Mouse (Mus musculus): ENCODE measurements around the gene Lrba. TPM values are rescaled to one million over a fixed set of nuclear protein-coding genes. Genes with fewer than 3 reads are reported as not detected.
A peak's percentile ranks its signal among the peaks of the same experiment; 100 is the strongest.

Lrba gene
- total RNA-seq, 4 experiments from 2014 or later = 25.0 to 29.4 (median 25.7) TPM

GRCm38 (mm10) chr3:86500586-86500985 is 276.1 kb downstream of the Lrba start:
- DNase-seq (ENCODE audit: low spot score in 2 of 2) = no peak

DNA sequence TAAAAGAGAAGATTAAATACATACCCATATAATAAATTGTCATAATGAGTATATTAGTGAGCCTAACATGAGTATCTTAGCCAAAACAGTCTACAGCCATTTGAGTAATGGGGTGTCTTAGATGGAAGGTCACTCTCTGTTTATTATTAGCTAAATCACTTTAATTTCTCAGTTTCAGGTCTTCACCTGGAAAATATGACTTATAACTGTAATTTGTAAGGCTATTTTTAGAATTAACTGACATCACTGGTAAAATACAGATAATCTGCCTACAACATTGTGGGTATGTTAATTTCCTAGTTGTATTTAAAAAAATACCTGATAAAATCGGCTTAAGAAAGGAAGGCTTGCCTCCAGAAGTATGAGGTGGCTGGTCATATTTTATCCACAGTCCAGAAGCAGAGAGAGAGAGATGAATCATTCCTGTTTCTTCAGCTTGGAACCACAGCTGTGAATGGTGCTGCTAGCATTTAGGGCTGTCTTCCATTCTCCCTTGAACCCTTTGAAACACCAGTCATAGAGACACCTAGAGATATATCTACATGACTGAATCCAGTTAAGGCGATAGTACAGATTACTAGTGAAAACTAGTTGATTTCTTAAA is 294.1 kb downstream of the Lrba start:
- DNase-seq (ENCODE audit: low spot score in 2 of 2) = no peak

GRCm38 (mm10) chr3:86522880-86523505 is 298.5 kb downstream of the Lrba start:
- no peak for DNase-seq (ENCODE audit: low spot score in 2 of 2)

GRCm38 (mm10) chr3:86531531-86532269 is 307.2 kb downstream of the Lrba start:
- DNase-seq (ENCODE audit: low spot score in 2 of 2) = no peak

DNA sequence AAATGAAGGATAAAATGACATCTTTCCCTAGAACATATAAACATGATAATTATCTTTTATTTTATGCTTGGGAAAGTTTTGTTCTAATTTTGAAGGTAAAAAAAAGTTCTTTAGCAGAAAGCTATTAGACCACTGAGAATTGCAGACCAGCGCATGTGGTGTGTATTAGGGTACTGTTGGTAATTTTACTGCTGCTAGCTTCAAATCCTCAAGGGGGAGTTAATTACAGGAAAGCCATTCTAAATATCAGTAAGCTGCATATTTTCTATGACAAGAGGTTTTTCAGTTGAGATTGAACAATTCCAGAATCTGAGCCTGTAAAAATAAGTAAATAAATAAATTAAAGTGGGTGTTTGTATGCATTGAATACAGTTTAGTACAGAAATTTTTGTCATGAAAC is 312.3 kb downstream of the Lrba start:
- DNase-seq (ENCODE audit: low spot score in 2 of 2) = no peak

DNA sequence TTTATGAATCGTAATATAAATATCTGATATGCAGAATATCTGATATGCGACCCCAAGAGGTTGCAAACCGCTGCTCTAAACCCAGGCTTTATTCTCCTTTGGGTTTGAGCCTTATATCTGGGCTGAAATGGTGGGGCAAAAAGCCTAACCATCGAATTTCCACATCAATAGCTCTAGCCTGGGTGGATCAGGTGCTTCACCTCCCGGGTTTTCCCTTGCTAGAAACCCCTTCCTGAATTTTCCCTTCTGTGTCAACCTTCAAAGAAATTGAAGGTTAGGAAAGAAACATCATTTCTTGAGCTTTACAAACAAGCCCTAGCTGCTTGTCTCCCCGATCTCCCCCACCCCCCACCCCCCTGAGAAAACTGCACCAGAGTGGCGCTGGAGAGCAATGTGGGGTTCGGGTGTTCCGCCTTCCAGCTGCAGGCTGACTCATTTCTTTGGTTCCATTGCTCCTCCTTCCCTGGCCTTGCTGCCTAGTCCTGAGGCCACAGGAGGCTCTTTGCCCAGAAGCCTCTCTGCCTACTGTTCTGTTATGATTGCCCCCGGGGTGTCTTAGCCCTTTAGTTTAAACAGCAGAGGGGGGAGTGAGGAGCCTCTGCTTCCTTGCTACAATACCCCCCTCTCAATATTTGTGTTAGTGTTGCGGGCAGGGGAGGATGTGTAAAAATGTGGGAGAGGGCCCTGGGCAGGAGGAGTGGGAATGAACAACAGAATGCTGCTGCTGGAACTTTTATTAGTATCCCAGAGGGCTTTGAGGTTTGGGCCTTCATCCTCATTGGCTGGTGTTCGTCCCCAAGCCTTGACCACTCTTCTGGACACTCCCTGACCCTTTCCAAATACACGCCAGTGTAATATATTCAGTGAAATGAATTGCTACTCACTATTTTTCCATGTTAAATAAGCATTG is 314.4 kb downstream of the Lrba start:
- no peak for DNase-seq (ENCODE audit: low spot score in 2 of 2)

GRCm38 (mm10) chr3:86539555-86540168 is 315.2 kb downstream of the Lrba start:
- DNase-seq (ENCODE audit: low spot score in 2 of 2) = no peak

GRCm38 (mm10) chr3:86541074-86541614 is 316.7 kb downstream of the Lrba start:
- no peak for DNase-seq (ENCODE audit: low spot score in 2 of 2)

DNA sequence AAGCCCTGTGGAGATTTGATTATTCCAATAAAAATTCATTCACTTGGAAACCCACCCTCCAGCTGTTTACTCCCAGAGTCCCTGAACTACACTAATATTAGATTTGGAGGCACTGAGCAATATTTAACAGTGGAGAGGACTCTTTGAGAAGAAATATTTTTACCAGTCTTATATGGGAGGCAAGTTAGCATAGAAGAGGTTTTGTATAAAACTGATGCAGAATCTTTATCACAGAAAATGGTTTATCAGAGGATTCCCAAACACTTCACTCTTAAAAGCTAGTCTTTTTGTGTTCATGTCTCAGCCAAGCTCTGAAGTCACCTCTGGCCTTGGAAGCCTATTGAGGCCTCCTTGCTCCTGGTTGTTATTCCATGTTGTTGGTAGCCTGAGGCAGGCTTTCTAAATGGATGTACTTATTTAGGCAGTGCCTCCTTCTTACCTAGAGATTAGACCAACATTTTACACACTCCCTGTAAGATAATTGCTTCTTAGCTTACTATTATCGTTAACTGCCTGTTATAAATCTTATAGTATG is 317.4 kb downstream of the Lrba start:
- no peak for DNase-seq (ENCODE audit: low spot score in 2 of 2)

DNA sequence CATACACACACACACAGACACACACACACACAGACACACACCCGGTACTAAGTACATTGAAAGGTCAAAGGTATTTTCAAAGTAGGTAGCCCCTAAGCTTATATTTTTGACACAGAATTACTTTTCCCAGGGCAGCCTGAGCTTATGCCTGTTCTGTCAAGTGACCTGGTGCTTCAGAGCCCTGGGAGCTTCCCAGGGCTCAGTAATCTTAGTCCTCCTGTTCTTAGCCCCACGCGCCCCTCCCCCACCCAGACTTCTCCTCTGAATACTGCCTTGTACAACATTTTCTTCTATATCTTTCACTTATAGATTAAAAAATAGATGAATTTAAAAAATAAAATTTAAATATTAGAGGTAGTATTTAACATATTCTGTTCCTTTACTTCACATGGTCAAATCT is 320.3 kb downstream of the Lrba start:
- no peak for DNase-seq (ENCODE audit: low spot score in 2 of 2)

- no peak for DNase-seq (ENCODE audit: low spot score in 2 of 2)
These were observed 321.5 kb downstream of the Lrba start for GRCm38 (mm10) chr3:86545945-86546344.

- peak in 1 of 2 experiments; percentile 7 for DNase-seq (ENCODE audit: low spot score in 2 of 2)
These were observed 322.2 kb downstream of the Lrba start for GRCm38 (mm10) chr3:86546471-86547250.

- no peak for DNase-seq (ENCODE audit: low spot score in 2 of 2)
These were observed 322.8 kb downstream of the Lrba start for GRCm38 (mm10) chr3:86547251-86547791.

- DNase-seq (ENCODE audit: low spot score in 2 of 2) = no peak
These were observed 323.9 kb downstream of the Lrba start, which contains the start of gene Mab21l2 for GRCm38 (mm10) chr3:86548091-86549015. Gene Mab21l2, minus strand, starts transcription at chr3:86548629.

GRCm38 (mm10) chr3:86550301-86551010 is 326.0 kb downstream of the Lrba start:
- DNase-seq (ENCODE audit: low spot score in 2 of 2) = no peak

DNA sequence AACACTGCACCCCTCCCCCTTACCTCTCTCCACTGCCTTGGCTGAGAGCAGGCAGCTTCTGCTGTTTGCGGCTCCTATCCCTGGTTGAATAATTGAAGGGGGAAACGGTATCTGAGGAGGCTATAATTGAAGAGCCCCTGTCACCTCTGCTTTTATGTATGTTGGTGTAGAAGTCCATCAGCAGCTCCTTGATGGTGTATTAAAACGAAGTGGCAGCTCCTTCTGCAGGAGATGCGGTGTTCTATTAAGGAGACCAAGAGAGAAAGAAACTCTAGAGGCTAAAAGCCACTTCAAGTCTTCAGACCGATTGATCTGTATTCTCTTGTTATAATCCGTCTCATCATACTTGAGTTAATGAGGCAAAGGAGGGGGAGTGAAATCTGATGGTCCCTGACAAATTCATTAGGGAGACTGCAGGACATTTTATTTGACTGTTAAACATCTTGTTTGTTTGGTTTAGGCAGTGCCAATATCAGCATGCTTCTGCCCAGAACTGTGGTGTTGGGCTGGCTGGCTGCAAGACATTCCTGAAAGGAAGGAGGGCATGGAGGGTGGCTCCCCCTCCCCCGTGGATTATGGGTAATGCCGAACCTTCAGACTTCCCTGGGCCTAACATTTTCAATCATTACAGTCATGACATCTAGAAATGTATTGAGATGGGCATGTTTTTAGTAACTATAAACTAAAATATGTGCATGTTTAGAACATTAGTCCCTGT is 326.7 kb downstream of the Lrba start:
- no peak for DNase-seq (ENCODE audit: low spot score in 2 of 2)

DNA sequence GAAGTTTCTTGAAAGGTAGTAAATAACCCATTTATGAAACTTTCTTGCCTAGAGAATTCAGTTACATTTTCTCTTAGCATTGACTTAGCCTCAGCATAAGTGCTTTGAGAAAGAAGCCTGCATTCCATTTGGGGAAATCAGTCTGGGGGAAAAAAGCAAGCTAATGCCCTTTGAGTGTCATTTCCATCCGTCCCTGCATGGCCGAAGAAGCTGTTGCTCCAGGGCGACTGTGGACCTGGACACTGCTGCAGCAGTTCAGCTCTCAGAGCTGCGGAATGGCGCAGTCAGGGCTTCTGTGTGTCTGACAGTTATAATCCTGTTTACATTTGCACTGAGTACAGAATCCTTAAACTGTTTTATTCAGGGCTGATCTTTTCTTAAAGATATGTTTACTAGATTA is 327.7 kb downstream of the Lrba start:
- DNase-seq (ENCODE audit: low spot score in 2 of 2) = no peak

All from gastrocnemius, adult 8-10 months (tissue).